Mouse (Mus musculus): ENCODE results near the gene Zfp217.

- no peak for TF ChIP-seq CTCF (IDR thresholded peaks at IDR 0.05; ENCODE audit: low read depth)
- TF ChIP-seq EP300 (IDR thresholded peaks at IDR 0.05; ENCODE audit: low read depth) = no peak
These were observed 28.5 kb upstream of the Zfp217 start for GRCm38 (mm10) chr2:170176284-170176926.

Measured in heart, postnatal 0 days (tissue).